In genomic region chr14:73116938-73117337, GRCm38 (mm10) we compare ENCODE assay signal across 8 mouse cellular contexts. TPM values are rescaled to one million over a fixed set of nuclear protein-coding genes. Genes with fewer than 3 reads are reported as not detected.
A peak's percentile ranks its signal among the peaks of the same experiment; 100 is the strongest.
DNase-seq lines count a peak whose midpoint lies in the region; ATAC-seq lines count a peak whose summit lies in the region.

No protein-coding gene starts in this region.

- ATAC-seq in forebrain, embryonic 14.5 days = no peak
- ATAC-seq in forebrain, embryonic 13.5 days = no peak
- peak; percentile 82 for ATAC-seq in granulocyte monocyte progenitor cell, adult 5-6 weeks (replicated peaks; ENCODE audit: poor library complexity, severe bottlenecking)
- ATAC-seq in liver, embryonic 15.5 days (ENCODE audit: insufficient read depth) = no peak

- no peak overlapping the region; the same call in 1 of the 2 replicates for H3K9ac ChIP-seq in forebrain, embryonic 14.5 days (ENCODE audit: low read length)
- H3K9ac ChIP-seq in forebrain, embryonic 13.5 days = no peak overlapping the region
- H3K9ac ChIP-seq in liver, embryonic 15.5 days = no peak overlapping the region

- H3K4me2 ChIP-seq in forebrain, embryonic 14.5 days (ENCODE audit: low read length) = no peak overlapping the region
- no peak overlapping the region for H3K4me2 ChIP-seq in forebrain, embryonic 13.5 days
- H3K4me2 ChIP-seq in liver, embryonic 15.5 days = peak overlapping the region; percentile 44

- H3K27ac ChIP-seq in forebrain, embryonic 14.5 days (ENCODE audit: low read depth, low read length) = no peak overlapping the region
- no peak overlapping the region for H3K27ac ChIP-seq in forebrain, embryonic 13.5 days
- H3K27ac ChIP-seq in liver, embryonic 15.5 days (replicated peaks) = no peak overlapping the region

- H3K4me1 ChIP-seq in forebrain, embryonic 14.5 days (ENCODE audit: control insufficient read depth, insufficient read depth, low read length) = no peaks in the 10 kb centered on the region
- peaks cover 8% of the 10 kb centered on the region; the same call in 1 of the 2 replicates for H3K4me1 ChIP-seq in forebrain, embryonic 13.5 days
- H3K4me1 ChIP-seq in liver, embryonic 15.5 days (replicated peaks) = peaks cover 20% of the 10 kb centered on the region

- 67% methylated on average over 9 of the region's 9 CpGs for WGBS in forebrain, embryonic 14.5 days
- 69% methylated on average over 9 of the region's 9 CpGs for WGBS in forebrain, embryonic 13.5 days
- 10% methylated on average over 9 of the region's 9 CpGs for WGBS in liver, embryonic 15.5 days (ENCODE audit: insufficient replicate concordance)

- peak; percentile 32 for DNase-seq in forebrain, embryonic 14.5 days (ENCODE audit: low spot score)
- DNase-seq in adrenal gland, adult 8-10 months = peak; percentile 46
- peak; percentile 73 for DNase-seq in kidney, adult 9 months
- DNase-seq in right cerebral cortex, postnatal 36 days (ENCODE audit: low spot score in 2 of 2) = peak; percentile 31 to 60
- no peak for DNase-seq in cerebellum, adult 11-12 months

- H3K27me3 ChIP-seq in forebrain, embryonic 14.5 days (replicated peaks; ENCODE audit: control insufficient read depth, insufficient read depth, low read length) = no peaks in the 10 kb centered on the region
- H3K27me3 ChIP-seq in forebrain, embryonic 13.5 days = no peaks in the 10 kb centered on the region
- H3K27me3 ChIP-seq in liver, embryonic 15.5 days = no peaks in the 10 kb centered on the region

- H3K4me3 ChIP-seq in forebrain, embryonic 14.5 days (ENCODE audit: low read depth, low read length) = no peak overlapping the region
- H3K4me3 ChIP-seq in forebrain, embryonic 13.5 days = no peak overlapping the region
- H3K4me3 ChIP-seq in liver, embryonic 15.5 days (replicated peaks) = peak overlapping the region; percentile 23; the same call in 1 of the 2 replicates

- H3K36me3 ChIP-seq in forebrain, embryonic 14.5 days (ENCODE audit: control insufficient read depth, insufficient read depth, low read length) = no peaks in the 10 kb centered on the region
- H3K36me3 ChIP-seq in forebrain, embryonic 13.5 days (ENCODE audit: poor library complexity, severe bottlenecking) = no peaks in the 10 kb centered on the region
- no peaks in the 10 kb centered on the region for H3K36me3 ChIP-seq in liver, embryonic 15.5 days (replicated peaks)

- H3K9me3 ChIP-seq in forebrain, embryonic 14.5 days (replicated peaks; ENCODE audit: control insufficient read depth, low read length) = no peaks in the 10 kb centered on the region
- H3K9me3 ChIP-seq in forebrain, embryonic 13.5 days (replicated peaks) = no peaks in the 10 kb centered on the region
- H3K9me3 ChIP-seq in liver, embryonic 15.5 days (replicated peaks) = no peaks in the 10 kb centered on the region

RNA-seq across cellular contexts. Expression of gene Rcbtb2, which starts 5.9 kb away (rescaled TPM):
- 83.1 and 91.8 TPM in 2 replicates for polyA plus RNA-seq in forebrain, embryonic 14.5 days (2014; fragmentation: Nextera tagmentation; extraction: Ambion mirVana)
- 110 and 111 TPM in 2 replicates for polyA plus RNA-seq in forebrain, embryonic 13.5 days (2015; fragmentation: Nextera tagmentation; extraction: Ambion mirVana)
- 10 to 100 TPM; 30.0 to 45.1 (median 35.5) TPM for total RNA-seq in adrenal gland, adult 8-10 months (2022)
- total RNA-seq in granulocyte monocyte progenitor cell, adult 5-6 weeks (2014; fragmentation: Nextera tagmentation) = 33.5 and 57.3 TPM in 2 replicates
- total RNA-seq in granulocyte monocyte progenitor cell, adult 5-6 weeks (2017) = 28.0 and 35.6 TPM in 2 replicates
- 16.6 and 18.9 TPM in 2 replicates for polyA plus RNA-seq in liver, embryonic 15.5 days (2015; fragmentation: Nextera tagmentation; extraction: Ambion mirVana)
